Mouse (Mus musculus) left cerebral cortex, adult 8-10 months (tissue): ENCODE results near the gene Olfr48. TPM values are rescaled to one million over a fixed set of nuclear protein-coding genes. Genes with fewer than 3 reads are reported as not detected.

Experiments used
- DNase-seq, 2 experiments: peaks; one replicate each; pipeline ENCODE4 v3.0.0; 2022; ENCODE audit warnings: low spot score in 2 of 2
- total RNA-seq, 4 experiments: library from RNA; stranded (reverse); gene quantifications; 2 replicates each; pipeline ENCODE4 v1.2.4; 2022

Gene Olfr48
- total RNA-seq, result not detected

- DNase-seq, result no peak
Observed at GRCm38 (mm10) chr2:89848105-89848504, at the start of gene Olfr48. Gene Olfr48, minus strand, starts transcription at chr2:89848205.

- no peak for DNase-seq
Observed at GRCm38 (mm10) chr2:89878137-89878536, 30.1 kb upstream of the Olfr48 start, which contains the start of gene Olfr1257. Gene Olfr1257, plus strand, starts transcription at chr2:89878437.

DNA sequence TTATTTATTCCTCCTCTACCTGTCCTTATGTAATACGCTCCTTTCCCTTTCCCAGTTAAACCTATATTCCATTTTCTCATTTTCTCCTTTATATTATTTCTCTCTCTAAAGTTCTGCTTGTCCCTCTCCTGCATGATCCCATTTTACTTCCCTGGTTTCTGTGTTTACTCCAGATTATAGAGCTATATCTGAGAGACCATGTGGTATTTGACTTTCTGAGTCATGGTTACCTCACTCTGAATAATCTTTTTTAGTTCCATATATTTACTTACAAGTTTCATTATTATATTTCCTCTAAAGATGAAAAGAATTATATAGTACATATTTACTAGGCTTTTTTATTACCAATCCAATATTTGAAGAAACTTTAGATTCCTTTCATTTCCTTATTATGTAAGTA is 1.2 kb upstream of the Olfr48 start:
- DNase-seq, result no peak

GRCm38 (mm10) chr2:89841455-89841854 is 6.5 kb downstream of the Olfr48 start, which contains the start of gene Olfr1256:
Gene Olfr1256, minus strand, starts transcription at chr2:89841555.
- DNase-seq, result no peak

GRCm38 (mm10) chr2:89820216-89820615 is 27.8 kb downstream of the Olfr48 start:
- no peak for DNase-seq

DNA sequence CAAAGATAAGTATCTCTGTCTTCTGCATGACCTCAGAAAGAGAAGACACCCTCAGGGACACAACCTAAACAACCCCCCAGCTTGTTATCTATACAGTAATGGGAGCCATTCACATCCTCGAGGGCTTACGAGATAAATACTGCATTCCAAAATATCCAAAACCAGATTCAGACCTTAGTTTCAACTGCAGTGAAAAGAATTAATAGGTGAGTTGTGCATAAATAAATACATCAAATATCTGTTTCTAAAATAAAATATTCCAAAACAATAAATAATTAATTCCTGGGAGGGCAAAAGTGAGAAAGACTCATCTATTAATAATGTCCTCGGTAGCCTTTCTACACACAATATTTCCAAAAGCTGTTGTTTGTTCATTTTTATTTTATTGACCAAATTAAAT is 36.3 kb downstream of the Olfr48 start, which contains the start of gene Olfr1255:
TSS of gene Olfr1255 (plus strand) at position 301 of the 400 bp plus-strand sequence.
- no peak for DNase-seq

DNA sequence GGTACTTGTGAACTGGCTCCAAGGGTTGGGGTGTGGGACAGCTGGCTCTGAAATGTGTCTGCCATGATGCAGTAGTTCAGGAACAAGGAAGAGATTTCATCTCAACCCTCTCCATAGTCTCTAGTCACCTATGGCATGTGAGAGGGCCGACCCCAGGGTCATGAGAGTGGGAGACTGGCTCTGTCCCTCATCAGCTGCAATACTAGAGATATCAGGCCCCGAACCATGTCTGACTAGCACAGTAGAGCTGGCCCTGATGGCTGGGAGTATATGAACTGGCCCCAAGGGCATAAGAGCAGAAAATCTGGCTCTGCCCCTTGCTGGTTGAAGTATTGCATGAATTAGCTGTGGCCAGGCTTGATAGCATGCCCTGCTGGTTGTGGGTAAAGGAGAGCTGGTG is 37.3 kb downstream of the Olfr48 start:
- no peak for DNase-seq

DNA sequence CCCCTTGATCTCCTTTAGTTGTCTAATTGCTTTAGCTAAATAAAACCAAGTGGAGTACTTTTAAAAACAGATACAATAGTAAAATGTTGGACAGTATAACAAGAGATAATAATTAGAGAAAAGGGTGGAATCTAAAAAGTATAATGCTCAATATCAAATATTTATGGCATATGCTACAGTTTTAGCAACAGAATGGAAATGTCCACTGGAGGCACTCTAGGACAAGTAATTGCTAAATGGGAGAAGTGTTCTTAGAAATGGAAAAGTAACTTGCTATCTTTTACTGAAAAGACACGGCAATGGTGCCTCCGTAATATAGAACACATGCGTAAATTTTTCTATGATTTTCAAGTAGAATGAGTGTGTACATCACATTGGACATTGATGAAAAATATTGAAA is 48.4 kb downstream of the Olfr48 start:
- no peak for DNase-seq

- DNase-seq, result no peak
Observed at GRCm38 (mm10) chr2:89793519-89793918, 54.5 kb downstream of the Olfr48 start, which contains the start of gene Olfr1254. Gene Olfr1254, minus strand, starts transcription at chr2:89793619.

Other genes starting within 250 kb of the Olfr48 start
- under 1 TPM; 0.07 to 0.23 (median 0.11) TPM for gene Olfr1247, start 234.1 kb downstream of the Olfr48 start, total RNA-seq
- gene Olfr1248, start 230.0 kb downstream of the Olfr48 start, total RNA-seq, result not detected
- gene Olfr1249, start 213.2 kb downstream of the Olfr48 start, total RNA-seq, result not detected
- under 1 TPM in 1 of 4 experiments, not detected in 3; 0.11 TPM for gene Olfr1250, start 186.7 kb downstream of the Olfr48 start, total RNA-seq
- not detected for gene Olfr1251, start 176.3 kb downstream of the Olfr48 start, total RNA-seq
- gene Olfr1252, start 123.2 kb downstream of the Olfr48 start, total RNA-seq, result not detected
- gene Olfr1253, start 91.1 kb downstream of the Olfr48 start, total RNA-seq, result not detected
- not detected for gene Olfr1254, start 54.6 kb downstream of the Olfr48 start, total RNA-seq
- not detected for gene Olfr1255, start 36.2 kb downstream of the Olfr48 start, total RNA-seq
- not detected for gene Olfr1256, start 6.7 kb downstream of the Olfr48 start, total RNA-seq
- not detected for gene Olfr1257, start 30.2 kb upstream of the Olfr48 start, total RNA-seq
- not detected for gene Olfr1258, start 79.1 kb upstream of the Olfr48 start, total RNA-seq
- not detected for gene Olfr1259, start 100.5 kb upstream of the Olfr48 start, total RNA-seq
- gene Olfr1260, start 126.1 kb upstream of the Olfr48 start, total RNA-seq, result not detected
- gene Olfr1261, start 143.0 kb upstream of the Olfr48 start, total RNA-seq, result not detected
- gene Olfr1262, start 151.9 kb upstream of the Olfr48 start, total RNA-seq, result not detected
- not detected for gene Olfr1263, start 163.9 kb upstream of the Olfr48 start, total RNA-seq
- not detected for gene Olfr1264, start 177.4 kb upstream of the Olfr48 start, total RNA-seq
- not detected for gene Olfr1265, start 187.1 kb upstream of the Olfr48 start, total RNA-seq
- gene Olfr140, start 215.4 kb upstream of the Olfr48 start, total RNA-seq, result not detected